Mouse (Mus musculus): ENCODE data around the gene Rnf39.

DNA sequence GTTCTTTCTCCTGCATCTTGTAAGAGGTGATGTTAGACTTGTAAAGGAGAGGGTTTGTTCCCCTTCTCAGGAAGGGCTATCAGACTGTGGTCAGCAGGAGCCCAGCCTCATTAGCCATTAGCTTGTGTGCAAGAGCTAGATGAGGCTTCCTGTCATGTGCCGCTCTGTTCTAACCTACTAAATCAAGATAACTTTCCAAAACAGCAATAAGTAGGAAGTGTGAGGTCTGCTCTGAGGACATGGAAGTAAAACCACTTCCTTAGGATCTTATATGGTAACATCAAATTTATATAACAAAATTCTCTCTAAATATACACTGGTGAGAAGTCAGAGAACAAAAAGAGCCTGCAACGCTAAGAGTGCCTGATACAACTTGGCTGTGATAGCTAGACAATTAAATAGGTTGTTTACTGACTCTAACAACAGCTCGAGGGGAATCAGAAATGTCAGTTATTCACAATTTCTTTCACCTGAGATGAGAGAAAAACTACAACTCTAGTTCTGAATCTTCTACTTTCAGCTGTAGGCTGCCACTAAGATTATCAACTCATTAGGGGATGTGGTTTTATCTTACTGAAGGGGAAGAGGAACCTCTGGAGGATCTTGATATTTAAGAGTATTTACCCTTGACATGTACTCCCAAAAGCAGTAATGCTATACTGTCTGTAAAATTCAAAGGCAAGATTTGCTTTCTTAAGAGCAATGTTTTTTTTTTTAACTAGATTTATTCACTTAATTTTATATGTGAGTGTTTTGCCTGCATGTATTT, 49.8 kb downstream of the Rnf39 start:
- TF ChIP-seq POLR2A (IDR thresholded peaks at IDR 0.05; ENCODE audit: insufficient read depth, low read length): no peak
- no peak for TF ChIP-seq CTCF (IDR thresholded peaks at IDR 0.05; ENCODE audit: low read depth, low read length)

Data from ES-Bruce4 (cell line).